Mouse (Mus musculus) heart, adult 2 months (tissue): ENCODE data around the gene Twist2.

Experiments
- CTCF ChIP-seq: fragments of 200-600 bp; IDR thresholded peaks from 2 replicates; pipeline ENCODE4 v1.8.1; 2022; ENCODE audit warnings: antibody characterized with exemption, mild to moderate bottlenecking, moderate library complexity
- EP300 ChIP-seq: fragments of 200-500 bp; IDR thresholded peaks from 2 replicates; pipeline ENCODE4 v1.6.1; 2011; ENCODE audit warnings: low read depth, low read length, control low read depth; ENCODE audit not compliant: insufficient read depth
- POLR2A ChIP-seq: fragments of 200-500 bp; IDR thresholded peaks from 2 replicates; pipeline ENCODE4 v1.6.1; 2011; ENCODE audit warnings: mild to moderate bottlenecking, low read depth, low read length, control low read depth; ENCODE audit not compliant: insufficient read depth

GRCm38 (mm10) chr1:91894286-91894685 is 93.0 kb downstream of the Twist2 start:
- TF ChIP-seq EP300, result no peak
- no peak for TF ChIP-seq POLR2A
- TF ChIP-seq CTCF, result no peak
